Mouse (Mus musculus): Measurements from ENCODE around the gene Vegfb. TPM values are rescaled to one million over a fixed set of nuclear protein-coding genes. Genes with fewer than 3 reads are reported as not detected.

Gene Vegfb
- polyA plus RNA-seq, 1 experiment from 2014 or later, result 49.6 TPM

- Histone ChIP-seq H3K9ac (ENCODE audit: low read depth, low read length) (no peak overlapping the region), H3K27ac (ENCODE audit: low read depth, low read length) (no peak overlapping the region), H3K36me3 (ENCODE audit: control insufficient read depth, insufficient read depth, low read length) (peaks cover 12% of the 10 kb centered on the region), H3K9me3 (ENCODE audit: control insufficient read depth, low read length) (no peaks in the 10 kb centered on the region), H3K27me3 (replicated peaks; ENCODE audit: control insufficient read depth, insufficient read depth, low read length) (no peaks in the 10 kb centered on the region), H3K4me1 (ENCODE audit: control insufficient read depth, insufficient read depth, low read depth, low read length) (peaks cover 29% of the 10 kb centered on the region), H3K4me3 (ENCODE audit: low read length) (no peak overlapping the region), H3K4me2 (ENCODE audit: low read length) (no peak overlapping the region)
- WGBS, result 26% methylated on average over 5 of the region's 5 CpGs
- no peak for ATAC-seq
Observed at GRCm38 (mm10) chr19:6983621-6984020, 3.8 kb downstream of the Vegfb start.

- no peak overlapping the region for H3K9ac ChIP-seq (ENCODE audit: low read depth, low read length)
Observed at GRCm38 (mm10) chr19:6981465-6981864, 6.0 kb downstream of the Vegfb start.

GRCm38 (mm10) chr19:6980381-6981093, 6.9 kb downstream of the Vegfb start, which contains the start of gene Fkbp2:
Gene Fkbp2, minus strand, starts transcription at chr19:6980501.
- peaks cover 38% of the 10 kb centered on the region for H3K4me1 ChIP-seq (ENCODE audit: control insufficient read depth, insufficient read depth, low read depth, low read length)
- WGBS, result 2% methylated on average over 38 of the region's 38 CpGs

More at GRCm38 (mm10) chr19:6981465-6981864, 6.0 kb downstream of the Vegfb start:
- peaks cover 22% of the 10 kb centered on the region for H3K36me3 ChIP-seq (ENCODE audit: control insufficient read depth, insufficient read depth, low read length)
- H3K4me2 ChIP-seq (ENCODE audit: low read length), result no peak overlapping the region
- H3K9me3 ChIP-seq (ENCODE audit: control insufficient read depth, low read length), result no peaks in the 10 kb centered on the region
- WGBS, result 88% methylated on average over 4 of the region's 4 CpGs
- no peak for ATAC-seq
- no peaks in the 10 kb centered on the region for H3K27me3 ChIP-seq (replicated peaks; ENCODE audit: control insufficient read depth, insufficient read depth, low read length)
- H3K4me1 ChIP-seq (ENCODE audit: control insufficient read depth, insufficient read depth, low read depth, low read length), result peaks cover 38% of the 10 kb centered on the region
- H3K4me3 ChIP-seq (ENCODE audit: low read length), result no peak overlapping the region
- H3K27ac ChIP-seq (ENCODE audit: low read depth, low read length), result no peak overlapping the region

GRCm38 (mm10) chr19:6979486-6980380, 7.7 kb downstream of the Vegfb start:
- Histone ChIP-seq H3K36me3 (ENCODE audit: control insufficient read depth, insufficient read depth, low read length) (peaks cover 19% of the 10 kb centered on the region), H3K4me2 (ENCODE audit: low read length) (peak overlapping the region; percentile 73), H3K4me3 (ENCODE audit: low read length) (peak overlapping the region; percentile 68), H3K27me3 (replicated peaks; ENCODE audit: control insufficient read depth, insufficient read depth, low read length) (no peaks in the 10 kb centered on the region), H3K9me3 (ENCODE audit: control insufficient read depth, low read length) (no peaks in the 10 kb centered on the region), H3K4me1 (ENCODE audit: control insufficient read depth, insufficient read depth, low read depth, low read length) (peaks cover 38% of the 10 kb centered on the region), H3K27ac (ENCODE audit: low read depth, low read length) (peak overlapping the region; percentile 97), H3K9ac (ENCODE audit: low read depth, low read length) (peak overlapping the region; percentile 84)
- ATAC-seq, result peak; percentile 90
- under 1% methylated on average over 52 of the region's 59 CpGs for WGBS

More at GRCm38 (mm10) chr19:6980381-6981093, 6.9 kb downstream of the Vegfb start, which contains the start of gene Fkbp2:
- Histone ChIP-seq H3K9ac (ENCODE audit: low read depth, low read length) (peak within 1 kb of the TSS; percentile 84), H3K27ac (ENCODE audit: low read depth, low read length) (peak within 1 kb of the TSS; percentile 97), H3K36me3 (ENCODE audit: control insufficient read depth, insufficient read depth, low read length) (peaks cover 22% of the 10 kb centered on the region), H3K27me3 (replicated peaks; ENCODE audit: control insufficient read depth, insufficient read depth, low read length) (no peaks in the 10 kb centered on the region), H3K4me2 (ENCODE audit: low read length) (peak within 1 kb of the TSS; percentile 73), H3K4me3 (ENCODE audit: low read length) (peak within 1 kb of the TSS; percentile 68), H3K9me3 (ENCODE audit: control insufficient read depth, low read length) (no peaks in the 10 kb centered on the region)
- peak; percentile 88 for ATAC-seq

- no peak for ATAC-seq
- H3K9me3 ChIP-seq (ENCODE audit: control insufficient read depth, low read length), result no peaks in the 10 kb centered on the region
- H3K36me3 ChIP-seq (ENCODE audit: control insufficient read depth, insufficient read depth, low read length), result peaks cover 19% of the 10 kb centered on the region
- H3K4me1 ChIP-seq (ENCODE audit: control insufficient read depth, insufficient read depth, low read depth, low read length), result peaks cover 39% of the 10 kb centered on the region
- H3K27me3 ChIP-seq (replicated peaks; ENCODE audit: control insufficient read depth, insufficient read depth, low read length), result no peaks in the 10 kb centered on the region
- peak overlapping the region; percentile 68 for H3K4me3 ChIP-seq (ENCODE audit: low read length)
- H3K4me2 ChIP-seq (ENCODE audit: low read length), result peak overlapping the region; percentile 73
- 9% methylated on average over 11 of the region's 11 CpGs for WGBS
- H3K9ac ChIP-seq (ENCODE audit: low read depth, low read length), result peak overlapping the region; percentile 84
- peak overlapping the region; percentile 97 for H3K27ac ChIP-seq (ENCODE audit: low read depth, low read length)
Observed at GRCm38 (mm10) chr19:6979001-6979479, 8.4 kb downstream of the Vegfb start.

DNA sequence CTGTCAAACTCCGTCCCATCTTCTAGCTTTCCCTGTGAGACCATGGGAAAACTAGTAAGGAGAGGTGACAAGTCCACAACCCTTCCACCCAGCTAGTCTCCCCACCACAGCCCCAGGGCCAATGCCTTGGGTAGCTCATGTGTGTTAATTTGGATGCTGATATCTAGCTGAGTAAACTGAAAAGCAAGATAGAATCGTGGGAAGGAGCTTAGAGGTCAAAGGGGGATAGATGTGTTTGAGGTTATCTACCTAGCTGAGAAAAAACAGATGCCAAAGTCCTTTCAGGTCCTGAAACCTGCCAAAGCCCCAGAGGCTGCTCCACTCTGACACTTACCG, 8.8 kb downstream of the Vegfb start:
- Histone ChIP-seq H3K27me3 (replicated peaks; ENCODE audit: control insufficient read depth, insufficient read depth, low read length) (no peaks in the 10 kb centered on the region), H3K36me3 (ENCODE audit: control insufficient read depth, insufficient read depth, low read length) (peaks cover 17% of the 10 kb centered on the region), H3K4me3 (ENCODE audit: low read length) (peak overlapping the region; percentile 68), H3K9me3 (ENCODE audit: control insufficient read depth, low read length) (no peaks in the 10 kb centered on the region), H3K4me2 (ENCODE audit: low read length) (peak overlapping the region; percentile 73), H3K9ac (ENCODE audit: low read depth, low read length) (peak overlapping the region; percentile 84), H3K4me1 (ENCODE audit: control insufficient read depth, insufficient read depth, low read depth, low read length) (peaks cover 42% of the 10 kb centered on the region), H3K27ac (ENCODE audit: low read depth, low read length) (peak overlapping the region; percentile 97; the same call in 1 of the 2 replicates)
- 53% methylated on average over 3 of the region's 3 CpGs for WGBS
- no peak for ATAC-seq

GRCm38 (mm10) chr19:6977759-6978638, 9.5 kb downstream of the Vegfb start:
- H3K36me3 ChIP-seq (ENCODE audit: control insufficient read depth, insufficient read depth, low read length), result peaks cover 17% of the 10 kb centered on the region
- H3K4me3 ChIP-seq (ENCODE audit: low read length), result peak overlapping the region; percentile 68
- peak overlapping the region; percentile 97; the same call in 1 of the 2 replicates for H3K27ac ChIP-seq (ENCODE audit: low read depth, low read length)
- ATAC-seq, result no peak
- peaks cover 42% of the 10 kb centered on the region for H3K4me1 ChIP-seq (ENCODE audit: control insufficient read depth, insufficient read depth, low read depth, low read length)
- no peaks in the 10 kb centered on the region for H3K27me3 ChIP-seq (replicated peaks; ENCODE audit: control insufficient read depth, insufficient read depth, low read length)
- H3K9me3 ChIP-seq (ENCODE audit: control insufficient read depth, low read length), result no peaks in the 10 kb centered on the region
- peak overlapping the region; percentile 73 for H3K4me2 ChIP-seq (ENCODE audit: low read length)
- peak overlapping the region; percentile 27 for H3K9ac ChIP-seq (ENCODE audit: low read depth, low read length)
- whole genome bisulfite sequencing, result 75% methylated on average over 13 of the region's 13 CpGs
